Mouse (Mus musculus): ENCODE data around the gene Tppp3.
A peak's percentile ranks its signal among the peaks of the same experiment; 100 is the strongest.

The Tppp3 gene

DNA sequence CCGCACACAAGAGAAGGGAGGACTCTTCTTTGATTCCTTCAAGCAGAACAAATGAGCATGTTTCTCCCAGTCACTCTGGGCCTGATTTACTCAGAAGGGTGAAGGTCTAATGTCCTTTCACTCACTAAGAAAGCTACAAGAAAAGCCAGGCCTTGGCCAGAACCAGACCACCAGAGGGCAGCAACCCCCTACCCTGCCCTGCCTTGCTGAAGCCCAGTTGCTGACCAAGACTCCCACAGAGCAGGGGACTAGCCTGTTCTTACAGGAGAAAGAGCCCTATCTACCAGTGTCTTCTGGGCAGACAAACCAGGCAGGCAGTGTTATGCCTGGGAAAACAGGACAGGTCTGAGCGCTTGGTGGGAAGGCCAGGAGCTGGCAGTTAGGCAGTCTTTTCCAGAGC, 13.1 kb upstream of the Tppp3 start:
- DNase-seq (ENCODE audit: low spot score in 2 of 2): no peak

DNA sequence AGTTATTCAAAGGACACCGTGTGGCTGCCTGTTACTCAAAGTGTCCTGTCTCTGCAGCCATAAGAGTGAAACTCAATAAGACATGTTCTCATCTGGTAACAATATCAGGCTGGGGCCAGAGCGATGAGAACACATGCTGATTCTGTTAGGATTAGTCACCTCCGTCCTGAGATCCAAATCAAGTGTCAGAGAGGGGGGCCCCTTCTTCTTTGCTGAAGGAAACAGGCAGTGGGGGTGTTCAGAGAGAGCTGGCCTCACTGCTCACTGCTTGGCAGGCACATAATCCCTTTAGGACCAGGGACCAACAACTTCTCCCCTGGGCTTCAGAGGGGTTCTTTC, 12.7 kb upstream of the Tppp3 start:
- DNase-seq (ENCODE audit: low spot score in 2 of 2): no peak

DNA sequence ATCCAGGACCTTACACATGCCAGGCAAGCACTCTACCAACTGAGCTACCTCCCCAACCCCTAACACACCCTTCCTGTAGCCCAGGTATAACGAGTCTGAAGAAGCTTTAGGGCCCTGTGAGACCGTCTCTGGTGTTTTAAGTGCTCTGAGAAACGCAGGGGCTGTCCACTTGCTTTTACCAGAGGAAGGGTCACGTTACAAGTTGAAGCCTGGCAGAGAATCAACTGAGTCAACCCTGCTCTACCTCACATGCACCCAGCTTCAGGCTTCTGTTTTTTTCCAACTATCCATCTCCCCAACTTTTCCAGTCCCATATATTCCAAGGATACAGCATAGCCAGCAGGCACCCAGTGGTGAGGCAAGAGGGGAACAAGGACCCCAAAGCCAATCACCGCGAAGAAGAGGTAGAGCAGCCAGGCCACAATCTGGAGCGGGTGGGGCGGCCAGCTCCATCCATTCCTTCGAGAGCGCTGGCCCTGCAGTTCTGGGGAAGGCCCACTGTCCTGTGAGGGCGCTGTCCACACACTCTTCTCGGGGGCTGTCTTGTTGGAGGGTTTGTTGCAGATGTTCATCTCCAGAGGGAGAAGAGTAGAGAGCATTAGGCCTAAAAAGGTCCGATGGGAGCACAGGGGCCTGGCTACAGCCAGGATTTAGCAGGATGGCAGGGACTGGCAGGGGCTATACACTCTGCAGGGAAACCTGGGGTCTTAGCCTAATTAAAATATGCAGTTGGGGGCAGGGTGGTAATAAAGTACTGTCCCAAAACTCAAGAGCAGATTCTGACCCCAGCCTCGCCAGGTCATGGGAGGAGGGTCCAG, 12.1 kb upstream of the Tppp3 start:
- no peak for DNase-seq (ENCODE audit: low spot score in 2 of 2)

DNA sequence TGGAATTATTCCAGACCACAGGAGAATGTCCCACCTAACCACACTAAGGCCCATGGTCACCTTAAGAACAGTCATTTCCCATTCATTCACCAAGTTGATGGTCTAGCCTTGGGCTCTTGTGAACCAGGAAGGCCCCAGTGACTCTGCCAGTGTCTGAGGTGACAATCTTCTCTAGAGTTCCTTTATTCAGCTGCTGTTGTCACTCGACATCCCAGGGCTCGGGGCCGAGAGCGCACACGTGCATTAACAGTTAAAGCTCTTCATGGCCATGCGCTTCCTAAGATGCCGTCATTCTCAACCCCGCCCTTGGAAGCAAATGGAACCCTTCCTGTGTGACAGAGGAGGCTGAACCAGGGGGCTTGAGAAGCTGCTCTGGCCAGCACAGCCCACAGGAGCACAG, 10.8 kb upstream of the Tppp3 start:
- no peak for DNase-seq (ENCODE audit: low spot score in 2 of 2)

DNA sequence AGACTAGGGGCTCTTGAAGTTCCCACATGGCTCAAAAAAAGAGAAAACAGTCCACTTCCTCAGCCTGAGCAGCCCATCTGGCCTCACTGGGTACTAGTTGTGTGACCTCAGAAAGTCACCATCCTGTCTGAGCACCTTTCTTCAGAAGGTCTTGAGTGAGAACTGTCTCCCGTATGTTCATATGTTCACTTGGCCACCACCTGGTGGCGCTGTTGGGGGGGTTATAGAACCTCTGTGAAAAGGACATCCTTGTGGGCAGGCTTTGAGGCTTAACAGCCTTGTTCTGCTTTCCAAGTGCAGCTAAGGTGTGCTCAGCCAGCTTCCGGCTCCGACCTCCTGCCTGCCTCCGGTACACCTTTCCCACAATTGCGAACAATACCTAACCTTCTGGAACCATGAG, 10.1 kb upstream of the Tppp3 start:
- DNase-seq (ENCODE audit: low spot score in 2 of 2): no peak

DNA sequence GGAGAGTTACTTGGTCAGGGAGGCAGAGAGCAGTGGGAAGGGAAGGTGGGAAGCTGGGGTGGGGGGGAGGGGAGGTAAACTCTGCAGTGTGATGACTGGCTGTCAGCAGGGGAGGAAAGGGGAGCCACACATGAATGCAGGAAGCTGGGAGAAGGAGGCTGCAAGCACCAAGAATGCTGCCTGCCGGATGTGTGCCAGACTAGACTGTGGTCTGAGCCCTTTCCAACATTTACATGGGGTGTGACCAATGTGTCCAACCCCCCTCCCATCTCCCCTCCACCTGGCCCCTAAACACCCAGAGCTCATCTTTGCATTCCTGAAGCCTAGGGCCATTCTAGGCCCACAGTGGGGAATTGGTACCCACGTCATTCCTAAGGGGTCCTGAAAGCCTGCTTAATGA, 9.7 kb upstream of the Tppp3 start:
- no peak for DNase-seq (ENCODE audit: low spot score in 2 of 2)

DNA sequence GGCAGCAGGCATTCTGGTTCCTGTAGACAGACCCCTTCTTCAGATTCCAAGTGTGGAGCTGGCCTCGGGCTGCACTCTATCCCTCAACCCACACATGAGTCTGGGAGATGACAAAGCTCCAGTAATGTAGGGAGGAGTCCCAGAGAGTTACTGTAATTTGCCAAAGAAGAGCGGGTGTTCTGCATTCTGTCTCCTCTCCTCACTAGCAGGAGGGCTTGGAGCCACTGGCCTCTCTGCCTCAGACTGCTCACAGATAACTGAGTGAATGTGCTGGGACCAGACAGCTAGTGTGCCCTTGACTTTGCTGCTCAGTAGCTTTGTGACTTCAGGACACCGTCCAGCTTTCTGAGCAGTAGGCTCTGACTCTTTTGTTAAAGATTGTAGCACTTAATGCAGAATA, 6.5 kb upstream of the Tppp3 start:
- DNase-seq (ENCODE audit: low spot score in 2 of 2): no peak

DNA sequence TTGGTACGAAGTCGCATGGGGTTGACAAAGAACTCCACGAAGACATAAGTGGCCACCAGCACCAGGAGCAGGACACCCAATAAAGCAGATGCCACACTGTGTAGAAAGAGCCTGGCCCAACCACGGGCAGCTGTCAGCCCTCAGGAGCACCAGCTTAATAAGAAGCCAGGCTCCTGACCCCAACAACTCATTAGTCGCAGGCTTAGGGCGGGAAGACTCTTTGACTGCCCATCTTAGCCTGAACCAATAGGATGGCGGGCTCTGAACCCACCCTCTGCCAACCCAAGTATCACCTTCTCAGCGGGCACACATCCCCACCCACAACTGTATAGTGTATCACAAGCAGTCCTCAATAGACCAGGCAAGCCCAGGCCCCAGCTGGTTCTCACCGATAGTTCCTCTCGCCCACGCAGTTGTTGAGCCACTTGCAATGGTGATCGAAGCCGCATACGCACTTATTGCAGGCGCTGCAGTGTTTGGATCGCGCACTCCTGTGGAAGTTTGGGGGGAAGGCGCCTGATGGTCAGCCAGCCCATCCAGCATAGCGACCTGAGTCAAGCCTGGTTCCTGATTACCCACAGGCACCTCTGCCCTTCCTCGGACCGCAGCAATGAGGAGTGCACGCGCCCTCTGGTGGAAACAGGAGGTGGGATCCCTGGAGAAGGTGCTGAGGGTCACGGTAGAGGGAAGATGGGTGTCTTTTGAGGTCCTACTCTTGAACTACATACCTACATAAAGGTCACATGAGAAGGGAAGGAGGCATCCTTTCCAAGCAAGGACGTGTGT, 5.5 kb upstream of the Tppp3 start:
- no peak for DNase-seq (ENCODE audit: low spot score in 2 of 2)

DNA sequence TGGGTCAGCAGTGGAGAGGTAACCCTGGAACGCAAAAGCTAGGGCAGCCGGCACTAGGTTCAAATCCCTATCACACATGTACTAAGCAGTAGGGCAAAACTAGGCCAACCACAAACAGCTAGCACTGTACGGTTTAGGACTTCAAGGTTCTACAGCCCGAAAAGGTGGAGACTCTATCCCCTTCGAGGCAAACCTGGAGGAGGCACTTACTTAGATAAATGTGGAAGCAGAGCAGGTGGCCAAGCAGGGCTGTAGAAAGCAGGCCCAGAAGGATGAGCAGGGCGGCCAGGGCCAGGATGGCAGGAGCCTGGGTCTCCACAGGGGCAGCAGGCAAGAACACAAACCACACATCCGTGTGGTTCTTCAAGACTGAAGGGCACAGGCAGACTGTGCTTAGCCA, 4.8 kb upstream of the Tppp3 start:
- no peak for DNase-seq (ENCODE audit: low spot score in 2 of 2)

DNA sequence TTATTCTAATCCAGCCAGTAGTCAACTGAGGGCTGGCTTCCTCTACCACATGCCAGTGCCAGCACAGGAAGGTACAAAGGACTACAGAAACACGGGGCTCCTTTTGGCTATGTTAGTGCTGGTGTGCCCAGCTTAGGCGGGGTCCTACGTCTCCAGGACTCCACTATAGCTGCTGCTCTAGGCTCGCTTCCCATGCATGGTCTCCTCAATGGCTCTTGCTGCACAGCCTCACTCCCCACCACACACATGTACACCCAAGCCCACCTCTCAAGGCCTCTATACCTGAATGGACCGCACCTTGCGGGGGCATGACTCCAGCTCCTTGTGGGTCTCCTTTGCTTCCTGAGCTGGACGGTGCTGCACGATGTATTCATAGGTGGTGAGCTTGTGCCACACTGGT, 4.4 kb upstream of the Tppp3 start:
- DNase-seq (ENCODE audit: low spot score in 2 of 2): no peak

DNA sequence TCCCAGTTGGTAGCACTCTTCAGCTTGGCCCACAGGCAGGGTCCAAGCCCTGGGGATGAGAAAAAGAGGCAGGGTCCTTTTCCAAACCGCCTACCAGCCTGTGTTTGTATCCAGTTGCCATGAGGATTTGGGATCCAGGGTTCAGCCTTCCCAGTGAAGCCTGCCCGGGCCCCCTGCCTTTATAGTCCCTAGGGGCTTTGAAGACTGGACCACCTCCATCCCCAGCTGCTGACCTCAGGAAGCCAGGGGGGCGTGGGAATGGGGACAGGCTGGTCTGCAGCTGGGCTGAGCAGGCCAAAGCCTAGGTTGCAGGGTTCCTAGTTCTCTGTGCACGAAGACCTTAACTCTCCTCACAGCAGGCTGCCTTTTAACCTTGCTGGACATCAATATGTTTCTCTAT, 3.9 kb upstream of the Tppp3 start:
- DNase-seq (ENCODE audit: low spot score in 2 of 2): no peak

DNA sequence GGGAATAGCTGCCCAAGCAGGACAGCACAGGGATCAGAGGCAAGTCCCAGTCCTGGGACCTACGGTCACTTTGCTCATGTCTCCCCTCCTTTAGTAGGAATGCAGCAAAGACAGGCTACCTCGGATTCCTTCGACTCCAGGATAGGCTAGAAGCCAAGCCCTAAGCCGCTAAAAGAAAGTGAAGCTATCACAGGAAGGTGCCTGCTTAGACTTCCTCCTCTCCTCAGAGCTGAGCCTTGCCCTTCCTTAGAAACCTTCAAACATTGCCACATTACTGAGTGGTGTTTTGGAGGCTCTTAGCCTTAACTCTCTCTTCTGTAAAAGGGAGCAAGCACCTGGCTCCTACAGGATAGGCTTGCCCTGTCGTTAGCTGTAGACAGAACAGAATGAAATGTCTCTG, 3.4 kb upstream of the Tppp3 start:
- no peak for DNase-seq (ENCODE audit: low spot score in 2 of 2)

DNA sequence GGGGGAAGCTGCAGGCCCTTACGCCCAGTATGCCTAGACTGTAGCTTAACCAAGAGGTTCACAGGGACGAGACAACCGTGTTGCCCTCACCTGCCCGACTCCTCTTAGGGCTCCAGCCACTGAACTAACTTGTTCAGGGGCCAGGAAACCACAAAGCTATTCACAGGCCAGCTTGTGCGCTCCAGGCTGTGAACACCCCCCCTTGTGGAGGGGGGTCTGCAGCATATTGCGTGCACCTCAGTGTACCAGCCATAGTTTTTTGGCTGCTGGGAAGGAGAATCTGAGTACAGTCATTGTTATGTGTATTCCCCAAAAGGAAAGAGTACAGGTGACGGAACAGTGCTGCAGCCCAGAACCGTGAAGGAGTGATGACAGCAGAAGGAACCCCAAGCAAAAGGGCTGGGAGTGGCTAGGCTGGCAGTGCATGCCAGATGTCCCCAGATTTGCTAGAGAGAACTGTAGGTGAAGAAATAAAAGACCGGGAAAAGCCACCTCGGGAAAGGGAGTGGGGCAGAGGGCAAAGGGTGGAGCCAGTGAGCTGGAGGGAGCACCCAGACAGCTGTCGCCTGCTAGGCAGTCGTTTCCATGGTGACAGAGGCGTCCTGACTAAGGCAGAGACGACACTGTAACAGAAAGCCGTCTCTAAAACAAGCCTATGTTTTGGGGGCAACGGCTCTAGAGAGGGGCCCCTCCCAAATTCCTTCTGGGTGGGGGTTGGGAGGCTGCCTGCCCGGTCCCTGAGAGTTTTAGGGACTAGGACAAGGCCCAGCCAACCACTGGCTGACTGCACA, 2.7 kb upstream of the Tppp3 start:
- DNase-seq (ENCODE audit: low spot score in 2 of 2): no peak

DNA sequence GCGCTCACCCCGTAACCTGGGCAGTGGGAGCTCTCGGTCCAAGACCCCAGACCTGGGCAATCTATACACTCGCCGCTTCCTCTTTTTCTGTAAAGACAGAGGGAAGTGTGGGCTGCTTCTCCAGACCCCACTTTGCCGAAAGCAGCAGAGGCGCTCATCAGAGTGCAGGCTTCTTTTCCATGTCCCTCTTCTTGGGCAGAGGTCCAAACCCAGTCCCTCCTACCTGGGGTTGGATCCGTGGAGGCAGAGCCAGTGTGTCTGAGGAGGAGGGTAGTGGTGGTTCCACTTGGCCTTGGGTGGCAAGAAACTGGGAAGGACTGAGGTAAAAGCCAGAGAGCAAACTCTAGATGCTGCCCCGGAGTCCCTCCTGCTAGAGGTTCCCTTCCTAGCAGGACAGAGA, 1.7 kb upstream of the Tppp3 start:
- no peak for DNase-seq (ENCODE audit: low spot score in 2 of 2)

DNA sequence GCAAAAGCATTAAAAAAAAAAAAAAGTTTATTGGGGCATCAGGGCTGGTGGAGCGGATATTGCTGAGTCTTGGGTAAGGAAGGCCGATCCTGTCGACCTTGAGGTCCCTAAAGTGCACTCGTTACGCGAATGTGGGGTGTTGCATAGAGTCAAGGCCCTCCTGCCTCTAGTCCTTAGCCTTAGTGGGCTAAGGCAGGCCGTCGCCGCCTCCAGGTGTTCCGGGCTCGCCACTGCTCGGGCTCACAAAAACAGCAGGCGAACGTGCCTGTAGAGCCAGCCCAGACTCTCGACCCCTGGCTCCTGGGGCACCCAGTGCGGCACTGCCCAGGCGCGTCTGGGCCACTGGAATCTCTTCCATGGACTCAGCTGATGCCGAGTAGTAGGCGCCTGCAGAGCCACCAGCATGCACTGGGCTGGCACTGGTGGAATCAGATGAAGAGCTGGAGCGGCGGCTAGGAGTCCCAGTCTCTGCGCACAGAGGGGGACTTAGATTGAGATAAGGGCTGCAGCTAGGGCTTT, 1.1 kb upstream of the Tppp3 start:
- DNase-seq (ENCODE audit: low spot score in 2 of 2): no peak

DNA sequence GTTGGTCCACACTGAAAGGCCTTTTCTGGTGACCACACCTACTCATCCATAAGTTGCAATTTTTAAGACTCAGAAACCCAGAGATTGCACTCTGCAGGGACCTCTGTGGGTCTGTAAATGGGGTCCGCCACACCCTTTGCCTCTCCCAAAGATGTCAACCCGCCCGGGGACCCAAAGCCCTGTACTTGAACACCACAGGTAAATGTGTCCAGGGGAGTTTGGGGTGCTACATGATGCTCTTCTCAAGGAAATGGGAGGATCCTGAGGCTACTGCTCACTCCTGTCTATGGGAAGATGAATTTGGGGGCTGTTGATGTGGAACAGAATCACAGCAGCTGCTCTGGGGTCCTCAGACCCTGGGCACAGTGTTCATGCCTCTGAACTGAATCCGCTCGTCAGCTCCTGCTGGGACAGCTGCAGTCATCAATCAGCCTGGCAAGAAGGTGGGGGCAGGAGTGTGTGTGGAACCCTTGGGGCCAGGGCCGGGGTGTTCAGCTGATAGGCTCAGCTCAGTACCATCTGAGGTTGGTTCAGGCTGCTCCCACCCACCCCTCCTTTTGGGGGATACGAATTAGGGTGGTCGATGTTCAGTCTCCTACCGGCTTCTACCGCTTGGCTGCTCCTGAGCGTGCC, 529 bp downstream of the Tppp3 start:
- no peak for DNase-seq (ENCODE audit: low spot score in 2 of 2)

DNA sequence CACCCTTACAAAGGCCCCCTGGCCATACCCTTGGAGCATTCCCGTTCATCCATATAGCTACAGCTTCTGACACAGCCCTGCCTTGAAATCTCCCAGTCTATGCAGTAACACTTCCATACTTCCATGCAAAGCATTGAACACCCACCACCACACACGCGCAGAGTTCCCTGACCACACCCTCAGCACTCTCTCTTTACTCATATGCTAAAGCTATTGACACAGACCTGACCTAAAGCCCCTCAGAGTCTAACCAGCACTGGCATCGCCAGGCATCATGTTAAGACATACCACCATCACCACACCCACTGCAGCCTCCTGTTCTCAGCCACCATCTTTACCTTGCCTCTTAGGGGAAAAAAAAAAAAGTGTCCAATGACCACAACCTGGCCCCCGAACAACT, 1.1 kb downstream of the Tppp3 start:
- no peak for DNase-seq (ENCODE audit: low spot score in 2 of 2)

DNA sequence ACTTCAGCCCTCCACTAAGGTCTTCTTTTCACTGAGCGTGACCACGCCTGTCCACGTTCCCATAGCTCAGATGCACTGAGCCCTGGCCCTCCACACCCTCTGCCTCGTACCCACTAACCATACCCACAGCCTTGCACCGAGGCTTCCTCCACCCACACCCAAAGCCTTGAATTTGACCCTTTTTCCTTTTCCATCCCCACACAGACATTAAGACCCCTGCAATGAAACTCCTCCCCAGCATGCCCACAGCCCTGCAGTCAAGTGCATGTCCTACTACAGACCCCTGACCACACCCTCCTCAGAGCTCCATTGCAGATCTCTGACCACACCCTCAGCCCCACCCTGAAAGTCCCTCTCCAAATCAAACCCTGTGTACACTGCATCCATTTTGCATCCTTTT, 1.5 kb downstream of the Tppp3 start:
- DNase-seq (ENCODE audit: low spot score in 2 of 2): no peak

DNA sequence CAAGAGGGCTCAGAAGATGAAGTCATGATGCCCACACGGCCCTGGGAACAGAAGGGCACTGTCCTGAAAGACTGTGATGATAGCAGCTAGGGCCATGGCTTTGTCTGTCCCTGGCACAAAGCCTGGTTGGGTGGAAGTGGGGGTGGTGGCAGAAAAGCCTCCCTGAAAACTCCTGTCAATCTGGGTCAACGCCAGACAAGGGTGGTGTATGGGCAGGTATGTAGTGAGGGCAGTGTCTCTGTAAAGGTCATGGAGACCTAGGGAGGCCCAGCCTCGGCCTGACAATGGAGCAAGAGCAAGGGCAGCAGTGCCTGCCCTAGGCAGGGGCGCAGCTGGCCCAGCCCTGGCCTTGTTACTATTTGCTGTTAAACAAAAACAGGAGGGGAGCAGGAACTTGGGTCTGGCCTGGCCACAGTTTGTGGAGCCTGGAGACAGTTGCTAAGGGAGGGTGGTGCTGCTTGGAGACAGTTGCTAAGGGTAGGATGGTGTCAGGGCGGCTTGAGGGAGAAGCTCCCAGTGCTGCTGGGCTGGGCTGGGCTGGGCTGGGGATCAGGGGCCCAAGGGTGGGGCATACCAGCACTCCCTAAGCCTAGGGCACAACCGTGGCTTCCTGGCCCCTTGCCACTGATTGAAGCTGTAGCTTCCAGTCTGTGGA, 2.2 kb downstream of the Tppp3 start:
- peak in 1 of 2 experiments; percentile 62 for DNase-seq (ENCODE audit: low spot score in 2 of 2)

DNA sequence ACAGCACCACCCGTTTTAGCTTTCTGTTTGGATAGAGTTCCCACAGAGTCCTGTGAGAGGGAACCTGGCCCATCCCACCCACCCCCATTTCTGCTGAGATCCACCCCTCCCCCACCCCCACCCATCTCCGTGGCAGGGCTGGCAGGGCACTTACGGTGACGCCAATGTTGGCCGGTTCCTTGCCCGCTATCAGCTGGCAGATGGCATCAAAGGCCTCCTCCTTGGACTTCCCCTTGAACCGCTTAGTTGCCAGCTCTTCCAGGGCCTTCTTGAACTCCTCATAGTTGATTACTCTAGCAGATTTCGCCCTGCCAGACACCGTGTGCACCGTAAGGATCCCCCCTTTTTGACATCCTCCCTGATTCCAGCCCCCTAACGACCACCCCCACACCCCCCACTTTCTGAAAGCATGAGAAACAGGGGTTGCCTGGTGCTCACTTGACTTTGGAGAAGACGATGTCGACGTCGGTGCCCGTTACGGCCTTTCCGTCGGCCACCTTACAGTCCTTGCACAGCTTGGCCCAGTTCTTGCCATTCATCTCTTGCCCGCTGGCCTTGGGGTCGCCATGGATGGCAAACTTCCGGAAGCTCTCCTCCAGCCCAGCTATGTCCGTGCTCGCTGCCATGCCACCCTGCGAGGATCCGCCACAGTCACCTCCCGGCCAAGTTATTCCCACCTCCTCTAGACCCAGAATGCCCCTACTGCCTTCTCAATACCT, 3.2 kb downstream of the Tppp3 start:
- no peak for DNase-seq (ENCODE audit: low spot score in 2 of 2)
